Mouse (Mus musculus): ENCODE results near the gene Rwdd3.

The Rwdd3 gene

GRCm38 (mm10) chr3:121160424-121160823, 11.1 kb downstream of the Rwdd3 start:
- no peak for DNase-seq (ENCODE audit: low read depth in 2 of 2, low spot score in 2 of 2)

- DNase-seq (ENCODE audit: low read depth in 2 of 2, low spot score in 2 of 2), result no peak
Observed at GRCm38 (mm10) chr3:121159566-121159965, 11.9 kb downstream of the Rwdd3 start.

- DNase-seq (ENCODE audit: low read depth in 2 of 2, low spot score in 2 of 2), result no peak
Observed at GRCm38 (mm10) chr3:121158901-121159351, 12.6 kb downstream of the Rwdd3 start.

- no peak for DNase-seq (ENCODE audit: low read depth in 2 of 2, low spot score in 2 of 2)
Observed at GRCm38 (mm10) chr3:121157546-121158330, 13.8 kb downstream of the Rwdd3 start.

- no peak for DNase-seq (ENCODE audit: low read depth in 2 of 2, low spot score in 2 of 2)
Observed at GRCm38 (mm10) chr3:121156451-121157186, 14.9 kb downstream of the Rwdd3 start.

GRCm38 (mm10) chr3:121156043-121156442, 15.5 kb downstream of the Rwdd3 start:
- DNase-seq (ENCODE audit: low read depth in 2 of 2, low spot score in 2 of 2), result no peak

GRCm38 (mm10) chr3:121133937-121134336, 37.6 kb downstream of the Rwdd3 start:
- no peak for DNase-seq (ENCODE audit: low read depth in 2 of 2, low spot score in 2 of 2)

GRCm38 (mm10) chr3:121133039-121133438, 38.5 kb downstream of the Rwdd3 start:
- no peak for DNase-seq (ENCODE audit: low read depth in 2 of 2, low spot score in 2 of 2)

GRCm38 (mm10) chr3:121127171-121127570, 44.3 kb downstream of the Rwdd3 start:
- DNase-seq (ENCODE audit: low read depth in 2 of 2, low spot score in 2 of 2), result no peak

- no peak for DNase-seq (ENCODE audit: low read depth in 2 of 2, low spot score in 2 of 2)
Observed at GRCm38 (mm10) chr3:121126476-121126875, 45.0 kb downstream of the Rwdd3 start.

GRCm38 (mm10) chr3:121121072-121121471, 50.4 kb downstream of the Rwdd3 start:
- DNase-seq (ENCODE audit: low read depth in 2 of 2, low spot score in 2 of 2), result no peak

- DNase-seq (ENCODE audit: low read depth in 2 of 2, low spot score in 2 of 2), result no peak
Observed at GRCm38 (mm10) chr3:121116590-121116989, 54.9 kb downstream of the Rwdd3 start.

- no peak for DNase-seq (ENCODE audit: low read depth in 2 of 2, low spot score in 2 of 2)
Observed at GRCm38 (mm10) chr3:121116067-121116466, 55.4 kb downstream of the Rwdd3 start.

GRCm38 (mm10) chr3:121111068-121111467, 60.4 kb downstream of the Rwdd3 start:
- DNase-seq (ENCODE audit: low read depth in 2 of 2, low spot score in 2 of 2), result no peak

GRCm38 (mm10) chr3:121110430-121110829, 61.1 kb downstream of the Rwdd3 start:
- no peak for DNase-seq (ENCODE audit: low read depth in 2 of 2, low spot score in 2 of 2)

GRCm38 (mm10) chr3:121107481-121107880, 64.0 kb downstream of the Rwdd3 start:
- no peak for DNase-seq (ENCODE audit: low read depth in 2 of 2, low spot score in 2 of 2)

GRCm38 (mm10) chr3:121105408-121105708, 66.1 kb downstream of the Rwdd3 start:
- no peak for DNase-seq (ENCODE audit: low read depth in 2 of 2, low spot score in 2 of 2)

Data from CD8-positive naive resting alpha-beta T cell, adult 2 months (primary cell).